Mouse (Mus musculus) lung, embryonic 14.5 days (tissue): ENCODE measurements around the gene Ccdc14. TPM values are rescaled to one million over a fixed set of nuclear protein-coding genes. Genes with fewer than 3 reads are reported as not detected.

Experiments used
- ATAC-seq: fragments of 200-750 bp; cut with Nextera tagmentation; 2 replicates; pipeline ENCODE4 v1.8.0; 2017; ENCODE audit warnings: mild to moderate bottlenecking, moderate TSS enrichment, moderate library complexity; ENCODE audit not compliant: insufficient read depth
- DNase-seq: peaks from one replicate; pipeline ENCODE4 v3.0.0-alpha.2; 2015
- H3K27ac ChIP-seq: fragments of 300-500 bp; sonication (generic); 2 replicates; pipeline ENCODE4 v1.5.1; 2014; ENCODE audit warnings: low read depth, mild to moderate bottlenecking, moderate library complexity
- H3K27me3 ChIP-seq: fragments of 300-500 bp; sonication (generic); 2 replicates; pipeline ENCODE4 v1.6.1; 2014; ENCODE audit warnings: low read length, control low read depth; ENCODE audit not compliant: insufficient read depth
- H3K36me3 ChIP-seq: fragments of 300-500 bp; sonication (generic); 2 replicates; pipeline ENCODE4 v1.6.1; 2014; ENCODE audit warnings: control low read depth; ENCODE audit not compliant: insufficient read depth
- H3K4me1 ChIP-seq: fragments of 300-500 bp; sonication (generic); 2 replicates; pipeline ENCODE4 v1.6.1; 2014; ENCODE audit warnings: antibody characterized with exemption, control low read depth; ENCODE audit not compliant: insufficient read depth
- H3K4me2 ChIP-seq: fragments of 300-500 bp; sonication (generic); 2 replicates; pipeline ENCODE4 v1.6.1; 2014; ENCODE audit warnings: mild to moderate bottlenecking
- H3K4me3 ChIP-seq: fragments of 300-500 bp; sonication (generic); 2 replicates; pipeline ENCODE4 v1.5.1; 2014; ENCODE audit warnings: low read depth, low read length
- H3K9ac ChIP-seq: fragments of 300-500 bp; sonication (generic); 2 replicates; pipeline ENCODE4 v1.6.1; 2014
- H3K9me3 ChIP-seq: fragments of 300-500 bp; sonication (generic); 2 replicates; pipeline ENCODE4 v1.6.1; 2016; ENCODE audit warnings: low read depth, low read length, control low read depth
- CTCF ChIP-seq: IDR thresholded peaks from 2 replicates; pipeline ENCODE4 v1.5.1; 2016; ENCODE audit warnings: antibody characterized with exemption, low read depth
- WGBS: fragments of 180-500 bp; shearing (Covaris S2); extraction: QIAGEN DNeasy Blood & Tissue Kit; methylation state at CpG from one replicate; pipeline ENCODE4 v1.1.7; 2014; 5-methylcytosine and 5-hydroxymethylcytosine counted together
- polyA plus RNA-seq: library from polyadenylated mRNA; unstranded; fragments of >200 nt; fragmentation: Nextera tagmentation; extraction: Ambion mirVana; gene quantifications from 2 replicates; pipeline ENCODE4 v1.2.1, GENCODE M21; 2014

Ccdc14 gene
- polyA plus RNA-seq, 1 experiment from 2014 or later, result 10.1 TPM

GRCm38 (mm10) chr16:34745065-34745585, 54.7 kb downstream of the Ccdc14 start, which contains the start of gene Mylk:
Gene Mylk (plus strand): TSS chr16:34745210.
- Histone ChIP-seq H3K27ac (peak within 1 kb of the TSS; percentile 37; the same call in 1 of the 2 replicates), H3K4me3 (peak within 1 kb of the TSS; percentile 50), H3K4me2 (peak within 1 kb of the TSS; percentile 87), H3K36me3 (no peaks in the 10 kb centered on the region), H3K4me1 (peaks cover 4% of the 10 kb centered on the region; the same call in 1 of the 2 replicates), H3K9me3 (no peaks in the 10 kb centered on the region), H3K9ac (peak within 1 kb of the TSS; percentile 53), H3K27me3 (0 out of 2 replicates have a peak, but pooled peaks cover 6% of the 10 kb centered on the region)
- under 1% methylated on average over 48 of the region's 48 CpGs for WGBS
- ATAC-seq, result peak; percentile 95
- TF ChIP-seq CTCF, result no peak
- peak; percentile 95 for DNase-seq

- Histone ChIP-seq H3K27me3 (0 out of 2 replicates have a peak, but pooled peaks cover 6% of the 10 kb centered on the region), H3K36me3 (no peaks in the 10 kb centered on the region), H3K4me3 (no peak overlapping the region), H3K9me3 (no peaks in the 10 kb centered on the region), H3K4me2 (no peak overlapping the region), H3K4me1 (peaks cover 4% of the 10 kb centered on the region; the same call in 1 of the 2 replicates), H3K27ac (no peak overlapping the region), H3K9ac (no peak overlapping the region)
- no peak for ATAC-seq
- WGBS, result 28% methylated on average over 11 of the region's 11 CpGs
- TF ChIP-seq CTCF, result no peak
- DNase-seq, result no peak
Observed at GRCm38 (mm10) chr16:34748081-34748720, 57.8 kb downstream of the Ccdc14 start.

- Histone ChIP-seq H3K4me3 (no peak overlapping the region), H3K27me3 (0 out of 2 replicates have a peak, but pooled peaks cover 6% of the 10 kb centered on the region), H3K9me3 (no peaks in the 10 kb centered on the region), H3K9ac (no peak overlapping the region), H3K4me2 (no peak overlapping the region), H3K4me1 (peaks cover 4% of the 10 kb centered on the region; the same call in 1 of the 2 replicates), H3K36me3 (no peaks in the 10 kb centered on the region), H3K27ac (no peak overlapping the region)
- TF ChIP-seq CTCF, result no peak
- ATAC-seq (no peak), DNase-seq (no peak)
- 74% methylated on average over 4 of the region's 4 CpGs for WGBS
Observed at GRCm38 (mm10) chr16:34749536-34749935, 59.1 kb downstream of the Ccdc14 start.

- H3K27me3 ChIP-seq, result no peaks in the 10 kb centered on the region
- 60% methylated on average over 3 of the region's 3 CpGs for WGBS
- H3K4me1 ChIP-seq, result peaks cover 4% of the 10 kb centered on the region; the same call in 1 of the 2 replicates
- H3K36me3 ChIP-seq, result no peaks in the 10 kb centered on the region
- H3K4me2 ChIP-seq, result no peak overlapping the region
- H3K9ac ChIP-seq, result no peak overlapping the region
- H3K9me3 ChIP-seq, result no peaks in the 10 kb centered on the region
- no peak overlapping the region for H3K27ac ChIP-seq
- TF ChIP-seq CTCF, result no peak
- no peak overlapping the region for H3K4me3 ChIP-seq
- ATAC-seq (no peak), DNase-seq (no peak)
Observed at GRCm38 (mm10) chr16:34752026-34752425, 61.6 kb downstream of the Ccdc14 start.

- Histone ChIP-seq H3K27ac (no peak overlapping the region), H3K4me2 (no peak overlapping the region), H3K9me3 (no peaks in the 10 kb centered on the region), H3K27me3 (no peaks in the 10 kb centered on the region), H3K4me3 (no peak overlapping the region), H3K36me3 (no peaks in the 10 kb centered on the region), H3K4me1 (peaks cover under 1% of the 10 kb centered on the region; the same call in 1 of the 2 replicates), H3K9ac (no peak overlapping the region)
- no peak for TF ChIP-seq CTCF
- ATAC-seq, result no peak
- WGBS, result 90% methylated on average over 3 of the region's 3 CpGs
- DNase-seq, result no peak
Observed at GRCm38 (mm10) chr16:34752977-34753376, 62.6 kb downstream of the Ccdc14 start.

GRCm38 (mm10) chr16:34756991-34757390, 66.6 kb downstream of the Ccdc14 start:
- no peak for TF ChIP-seq CTCF
- no peak for DNase-seq

GRCm38 (mm10) chr16:34758205-34758604, 67.8 kb downstream of the Ccdc14 start:
- ATAC-seq (no peak), DNase-seq (no peak)
- Histone ChIP-seq H3K27ac (no peak overlapping the region), H3K4me1 (no peaks in the 10 kb centered on the region), H3K4me2 (no peak overlapping the region), H3K9me3 (no peaks in the 10 kb centered on the region), H3K4me3 (no peak overlapping the region), H3K9ac (no peak overlapping the region), H3K27me3 (no peaks in the 10 kb centered on the region), H3K36me3 (no peaks in the 10 kb centered on the region)
- 61% methylated on average over 5 of the region's 5 CpGs for WGBS
- TF ChIP-seq CTCF, result no peak

More at GRCm38 (mm10) chr16:34756991-34757390, 66.6 kb downstream of the Ccdc14 start:
- Histone ChIP-seq H3K27me3 (no peaks in the 10 kb centered on the region), H3K4me2 (no peak overlapping the region), H3K36me3 (no peaks in the 10 kb centered on the region), H3K27ac (no peak overlapping the region), H3K4me1 (no peaks in the 10 kb centered on the region), H3K4me3 (no peak overlapping the region), H3K9ac (no peak overlapping the region), H3K9me3 (no peaks in the 10 kb centered on the region)
- WGBS, result 76% methylated on average over 7 of the region's 7 CpGs
- ATAC-seq, result no peak
